Mouse (Mus musculus) thymus, postnatal 10 days (tissue): ENCODE data around the gene Rnf6.
"Not testable (repeated sequence)": the region's sequence is repeated elsewhere in the genome, so short reads cannot be mapped to it uniquely, and the experiment has no call there.

Source experiments
- DNase-seq, 2 experiments: peaks; one replicate each; pipeline ENCODE4 v3.0.0; 2021; ENCODE audit warnings: low spot score in 2 of 2

Gene Rnf6

GRCm38 (mm10) chr5:146230864-146231654, 9.7 kb upstream of the Rnf6 start, which contains the start of gene Cdk8:
TSS of gene Cdk8 (plus strand) at chr5:146231230.
- peak; percentile 84 to 88 for DNase-seq

GRCm38 (mm10) chr5:146229869-146230650, 8.7 kb upstream of the Rnf6 start:
- no peak for DNase-seq

GRCm38 (mm10) chr5:146227496-146227895, 6.1 kb upstream of the Rnf6 start:
- no peak for DNase-seq

- DNase-seq: no peak
Observed at GRCm38 (mm10) chr5:146223786-146224185, 2.4 kb upstream of the Rnf6 start.

GRCm38 (mm10) chr5:146221722-146222121, 367 bp upstream of the Rnf6 start:
- no peak for DNase-seq

GRCm38 (mm10) chr5:146220501-146220878, 865 bp downstream of the Rnf6 start:
- no peak for DNase-seq

GRCm38 (mm10) chr5:146205537-146205936, 15.8 kb downstream of the Rnf6 start:
- DNase-seq: no peak

- DNase-seq: no peak
Observed at GRCm38 (mm10) chr5:146203921-146204320, 17.4 kb downstream of the Rnf6 start.

- no peak for DNase-seq
Observed at GRCm38 (mm10) chr5:146200580-146200979, 20.8 kb downstream of the Rnf6 start.

- no peak for DNase-seq
Observed at GRCm38 (mm10) chr5:146199540-146199939, 21.8 kb downstream of the Rnf6 start.

- DNase-seq: no peak
Observed at GRCm38 (mm10) chr5:146199073-146199472, 22.3 kb downstream of the Rnf6 start.

GRCm38 (mm10) chr5:146193360-146193759, 28.0 kb downstream of the Rnf6 start:
- no peak for DNase-seq

GRCm38 (mm10) chr5:146190501-146191269, 30.7 kb downstream of the Rnf6 start:
- no peak for DNase-seq

GRCm38 (mm10) chr5:146190093-146190492, 31.3 kb downstream of the Rnf6 start:
- no peak for DNase-seq

- no peak for DNase-seq
Observed at GRCm38 (mm10) chr5:146188712-146189111, 32.6 kb downstream of the Rnf6 start.

GRCm38 (mm10) chr5:146188144-146188543, 33.2 kb downstream of the Rnf6 start:
- DNase-seq: no peak

GRCm38 (mm10) chr5:146187441-146187840, 33.9 kb downstream of the Rnf6 start:
- peak; percentile 18 to 60 for DNase-seq

- not testable (repeated sequence) for DNase-seq
Observed at GRCm38 (mm10) chr5:146185204-146185603, 36.2 kb downstream of the Rnf6 start, which contains the start of gene 1700001J03Rik. TSS of gene 1700001J03Rik (minus strand) at chr5:146185304.

GRCm38 (mm10) chr5:146172744-146173143, 48.6 kb downstream of the Rnf6 start:
- not testable (repeated sequence) for DNase-seq

GRCm38 (mm10) chr5:146170621-146171020, 50.7 kb downstream of the Rnf6 start, which contains the start of gene Gm6309:
TSS of gene Gm6309 (minus strand) at chr5:146170721.
- not testable (repeated sequence) for DNase-seq

GRCm38 (mm10) chr5:146160439-146160838, 60.9 kb downstream of the Rnf6 start, which contains the start of gene Gm5565:
TSS of gene Gm5565 (minus strand) at chr5:146160539.
- DNase-seq: not testable (repeated sequence)
